Mouse (Mus musculus): ENCODE results near the gene Stxbp3. TPM values are rescaled to one million over a fixed set of nuclear protein-coding genes. Genes with fewer than 3 reads are reported as not detected.

Gene Stxbp3
- polyA plus RNA-seq, 1 experiment: 12.3 TPM

DNA sequence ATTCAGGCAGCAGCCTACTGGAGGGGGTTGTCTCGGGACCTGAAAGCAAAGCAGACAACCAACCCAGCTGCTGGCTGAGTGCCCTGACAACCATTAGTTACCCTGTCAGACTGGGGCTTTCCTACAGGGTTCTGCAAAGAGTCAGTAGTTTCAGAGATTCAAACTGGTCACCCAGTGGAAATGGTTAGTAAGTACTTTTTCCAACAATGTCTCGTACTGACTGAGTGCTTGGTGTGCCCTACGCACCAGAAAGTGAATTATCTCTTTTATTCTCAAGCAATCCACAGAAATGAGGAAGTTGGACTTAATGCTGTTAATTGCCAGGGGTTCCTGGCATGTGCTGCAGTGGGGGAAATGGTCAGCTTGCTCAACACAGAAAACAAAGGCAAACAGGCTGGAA, 10.2 kb upstream of the Stxbp3 start:
- Histone ChIP-seq H3K79me2 (ENCODE audit: control insufficient read depth, insufficient read depth) (no peaks in the 10 kb centered on the region), H3K79me3 (ENCODE audit: low read depth) (no peaks in the 10 kb centered on the region), H3K36me3 (ENCODE audit: control insufficient read depth, insufficient read depth) (no peaks in the 10 kb centered on the region), H3K4me3 (ENCODE audit: insufficient read depth, poor library complexity, severe bottlenecking) (no peak overlapping the region), H3K27me3 (ENCODE audit: control insufficient read depth, insufficient read depth, insufficient read length) (no peaks in the 10 kb centered on the region), H3ac (ENCODE audit: control insufficient read depth, insufficient read length, low read depth) (no peak overlapping the region)
- TF ChIP-seq CTCF (IDR thresholded peaks at IDR 0.05; ENCODE audit: control insufficient read depth, insufficient read depth, insufficient read length) (no peak), CEBPB (IDR thresholded peaks at IDR 0.05; ENCODE audit: low read depth) (no peak), MYOD1 (IDR thresholded peaks at IDR 0.05; ENCODE audit: control insufficient read depth, insufficient read length, low read depth) (no peak), FOSL1 (IDR thresholded peaks at IDR 0.05; ENCODE audit: insufficient read depth, low read length, poor library complexity, severe bottlenecking) (no peak), MYOG (IDR thresholded peaks at IDR 0.05; ENCODE audit: control insufficient read depth, extremely low read depth, insufficient read length) (no peak), MAX (IDR thresholded peaks at IDR 0.05) (no peak), USF1 (IDR thresholded peaks at IDR 0.05; ENCODE audit: low read depth) (no peak)

- Histone ChIP-seq H3K27me3 (ENCODE audit: control insufficient read depth, insufficient read depth, insufficient read length) (no peaks in the 10 kb centered on the region), H3K79me2 (ENCODE audit: control insufficient read depth, insufficient read depth) (no peaks in the 10 kb centered on the region), H3K79me3 (ENCODE audit: low read depth) (no peaks in the 10 kb centered on the region), H3ac (ENCODE audit: control insufficient read depth, insufficient read length, low read depth) (no peak overlapping the region), H3K4me3 (ENCODE audit: insufficient read depth, poor library complexity, severe bottlenecking) (no peak overlapping the region), H3K36me3 (ENCODE audit: control insufficient read depth, insufficient read depth) (no peaks in the 10 kb centered on the region)
- no peak for TF ChIP-seq MYOG (IDR thresholded peaks at IDR 0.05; ENCODE audit: control insufficient read depth, extremely low read depth, insufficient read length)
- no peak for TF ChIP-seq FOSL1 (IDR thresholded peaks at IDR 0.05; ENCODE audit: insufficient read depth, low read length, poor library complexity, severe bottlenecking)
- no peak for TF ChIP-seq CEBPB (IDR thresholded peaks at IDR 0.05; ENCODE audit: low read depth)
- no peak for TF ChIP-seq CTCF (IDR thresholded peaks at IDR 0.05; ENCODE audit: control insufficient read depth, insufficient read depth, insufficient read length)
- no peak for TF ChIP-seq MYOD1 (IDR thresholded peaks at IDR 0.05; ENCODE audit: control insufficient read depth, insufficient read length, low read depth)
- TF ChIP-seq USF1 (IDR thresholded peaks at IDR 0.05; ENCODE audit: low read depth): no peak
- no peak for TF ChIP-seq MAX (IDR thresholded peaks at IDR 0.05)
Measured at GRCm38 (mm10) chr3:108846616-108847015, 6.3 kb upstream of the Stxbp3 start.

GRCm38 (mm10) chr3:108844521-108844920, 4.2 kb upstream of the Stxbp3 start:
- TF ChIP-seq CTCF (IDR thresholded peaks at IDR 0.05; ENCODE audit: control insufficient read depth, insufficient read depth, insufficient read length): no peak
- TF ChIP-seq USF1 (IDR thresholded peaks at IDR 0.05; ENCODE audit: low read depth): no peak
- no peak for TF ChIP-seq CEBPB (IDR thresholded peaks at IDR 0.05; ENCODE audit: low read depth)
- TF ChIP-seq MYOD1 (IDR thresholded peaks at IDR 0.05; ENCODE audit: control insufficient read depth, insufficient read length, low read depth): no peak
- TF ChIP-seq FOSL1 (IDR thresholded peaks at IDR 0.05; ENCODE audit: insufficient read depth, low read length, poor library complexity, severe bottlenecking): no peak
- TF ChIP-seq MYOG (IDR thresholded peaks at IDR 0.05; ENCODE audit: control insufficient read depth, extremely low read depth, insufficient read length): no peak
- TF ChIP-seq MAX (IDR thresholded peaks at IDR 0.05): no peak
- H3K4me3 ChIP-seq (ENCODE audit: insufficient read depth, poor library complexity, severe bottlenecking): no peak overlapping the region
- no peaks in the 10 kb centered on the region for H3K36me3 ChIP-seq (ENCODE audit: control insufficient read depth, insufficient read depth)
- peaks cover 4% of the 10 kb centered on the region for H3K79me2 ChIP-seq (ENCODE audit: control insufficient read depth, insufficient read depth)
- no peak overlapping the region for H3ac ChIP-seq (ENCODE audit: control insufficient read depth, insufficient read length, low read depth)
- peaks cover under 1% of the 10 kb centered on the region for H3K79me3 ChIP-seq (ENCODE audit: low read depth)
- no peaks in the 10 kb centered on the region for H3K27me3 ChIP-seq (ENCODE audit: control insufficient read depth, insufficient read depth, insufficient read length)

DNA sequence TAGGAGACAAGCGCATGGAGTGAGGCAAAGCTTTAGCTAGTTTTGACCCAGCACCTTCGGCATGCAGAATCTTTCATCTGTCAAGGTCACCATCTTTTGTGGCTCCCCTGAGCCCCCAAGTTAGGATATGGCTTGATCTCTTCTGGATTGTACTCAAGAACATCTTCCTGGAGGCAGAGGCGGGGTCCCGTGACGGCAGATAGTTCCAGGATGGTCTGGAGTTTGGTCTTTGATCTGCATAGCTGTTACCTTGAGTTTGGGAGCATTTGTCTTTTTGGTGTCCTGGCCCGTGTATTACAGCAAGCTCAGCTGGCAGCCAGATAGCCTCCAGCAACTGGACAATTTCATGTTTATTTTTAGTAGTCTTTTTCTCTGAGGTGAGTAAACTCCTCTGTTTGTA, 3.7 kb upstream of the Stxbp3 start:
- Histone ChIP-seq H3K27me3 (ENCODE audit: control insufficient read depth, insufficient read depth, insufficient read length) (no peaks in the 10 kb centered on the region), H3K79me2 (ENCODE audit: control insufficient read depth, insufficient read depth) (peaks cover 9% of the 10 kb centered on the region), H3K79me3 (ENCODE audit: low read depth) (peaks cover 6% of the 10 kb centered on the region), H3K4me3 (ENCODE audit: insufficient read depth, poor library complexity, severe bottlenecking) (no peak overlapping the region), H3K36me3 (ENCODE audit: control insufficient read depth, insufficient read depth) (no peaks in the 10 kb centered on the region), H3ac (ENCODE audit: control insufficient read depth, insufficient read length, low read depth) (no peak overlapping the region)
- TF ChIP-seq CTCF (IDR thresholded peaks at IDR 0.05; ENCODE audit: control insufficient read depth, insufficient read depth, insufficient read length): no peak
- TF ChIP-seq USF1 (IDR thresholded peaks at IDR 0.05; ENCODE audit: low read depth): no peak
- no peak for TF ChIP-seq CEBPB (IDR thresholded peaks at IDR 0.05; ENCODE audit: low read depth)
- no peak for TF ChIP-seq MAX (IDR thresholded peaks at IDR 0.05)
- no peak for TF ChIP-seq MYOD1 (IDR thresholded peaks at IDR 0.05; ENCODE audit: control insufficient read depth, insufficient read length, low read depth)
- TF ChIP-seq MYOG (IDR thresholded peaks at IDR 0.05; ENCODE audit: control insufficient read depth, extremely low read depth, insufficient read length): no peak
- no peak for TF ChIP-seq FOSL1 (IDR thresholded peaks at IDR 0.05; ENCODE audit: insufficient read depth, low read length, poor library complexity, severe bottlenecking)

GRCm38 (mm10) chr3:108840716-108841054, 359 bp upstream of the Stxbp3 start:
- Histone ChIP-seq H3K36me3 (ENCODE audit: control insufficient read depth, insufficient read depth) (peaks cover 10% of the 10 kb centered on the region), H3K79me3 (ENCODE audit: low read depth) (peaks cover 34% of the 10 kb centered on the region), H3K4me3 (ENCODE audit: insufficient read depth, poor library complexity, severe bottlenecking) (no peak overlapping the region), H3K27me3 (ENCODE audit: control insufficient read depth, insufficient read depth, insufficient read length) (no peaks in the 10 kb centered on the region), H3K79me2 (ENCODE audit: control insufficient read depth, insufficient read depth) (peaks cover 43% of the 10 kb centered on the region), H3ac (ENCODE audit: control insufficient read depth, insufficient read length, low read depth) (no peak overlapping the region)
- TF ChIP-seq CTCF (IDR thresholded peaks at IDR 0.05; ENCODE audit: control insufficient read depth, insufficient read depth, insufficient read length) (no peak), MYOD1 (IDR thresholded peaks at IDR 0.05; ENCODE audit: control insufficient read depth, insufficient read length, low read depth) (no peak), MYOG (IDR thresholded peaks at IDR 0.05; ENCODE audit: control insufficient read depth, extremely low read depth, insufficient read length) (no peak), MAX (IDR thresholded peaks at IDR 0.05) (no peak), FOSL1 (IDR thresholded peaks at IDR 0.05; ENCODE audit: insufficient read depth, low read length, poor library complexity, severe bottlenecking) (no peak), CEBPB (IDR thresholded peaks at IDR 0.05; ENCODE audit: low read depth) (no peak), USF1 (IDR thresholded peaks at IDR 0.05; ENCODE audit: low read depth) (no peak)

DNA sequence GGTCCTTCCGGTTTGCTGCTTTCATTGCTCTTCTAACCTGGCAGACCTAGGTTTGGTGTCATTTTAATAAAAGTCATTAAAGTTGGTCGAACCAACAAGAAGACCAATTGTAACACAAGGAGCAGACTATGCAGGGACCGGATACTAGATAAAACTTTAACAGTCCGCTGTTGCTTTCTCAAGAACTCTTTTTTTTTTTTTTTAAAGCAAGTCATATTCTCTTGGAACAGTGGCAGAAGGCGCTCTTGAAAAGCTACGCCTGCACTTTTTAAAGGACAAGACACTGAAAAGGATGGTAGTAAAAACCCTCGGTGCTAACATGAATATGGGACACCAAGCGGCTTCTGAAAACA, 703 bp downstream of the Stxbp3 start:
- no peak for TF ChIP-seq MAX (IDR thresholded peaks at IDR 0.05)
- TF ChIP-seq CTCF (IDR thresholded peaks at IDR 0.05; ENCODE audit: control insufficient read depth, insufficient read depth, insufficient read length): no peak
- no peak for TF ChIP-seq USF1 (IDR thresholded peaks at IDR 0.05; ENCODE audit: low read depth)
- no peak for TF ChIP-seq MYOG (IDR thresholded peaks at IDR 0.05; ENCODE audit: control insufficient read depth, extremely low read depth, insufficient read length)
- no peak for TF ChIP-seq CEBPB (IDR thresholded peaks at IDR 0.05; ENCODE audit: low read depth)
- TF ChIP-seq FOSL1 (IDR thresholded peaks at IDR 0.05; ENCODE audit: insufficient read depth, low read length, poor library complexity, severe bottlenecking): no peak
- no peak for TF ChIP-seq MYOD1 (IDR thresholded peaks at IDR 0.05; ENCODE audit: control insufficient read depth, insufficient read length, low read depth)
- peaks cover 40% of the 10 kb centered on the region for H3K79me3 ChIP-seq (ENCODE audit: low read depth)
- peaks cover 10% of the 10 kb centered on the region for H3K36me3 ChIP-seq (ENCODE audit: control insufficient read depth, insufficient read depth)
- H3K27me3 ChIP-seq (ENCODE audit: control insufficient read depth, insufficient read depth, insufficient read length): no peaks in the 10 kb centered on the region
- peak overlapping the region; percentile 97 for H3ac ChIP-seq (ENCODE audit: control insufficient read depth, insufficient read length, low read depth)
- peak overlapping the region; percentile 59 for H3K4me3 ChIP-seq (ENCODE audit: insufficient read depth, poor library complexity, severe bottlenecking)
- peaks cover 53% of the 10 kb centered on the region for H3K79me2 ChIP-seq (ENCODE audit: control insufficient read depth, insufficient read depth)

All from C2C12 (cell line).